Mouse (Mus musculus) erythroblast, embryonic 14.5 days (primary cell): ENCODE results near the gene Nelfe.

Experiments used
- GATA1 ChIP-seq: IDR thresholded peaks from 2 replicates; pipeline ENCODE4 v1.6.1; 2012; ENCODE audit warnings: low read length, inconsistent platforms, mixed read lengths
- TAL1 ChIP-seq: IDR thresholded peaks from 3 replicates; pipeline ENCODE4 v1.6.1; 2012; ENCODE audit warnings: low read length, inconsistent platforms, mixed read lengths

DNA sequence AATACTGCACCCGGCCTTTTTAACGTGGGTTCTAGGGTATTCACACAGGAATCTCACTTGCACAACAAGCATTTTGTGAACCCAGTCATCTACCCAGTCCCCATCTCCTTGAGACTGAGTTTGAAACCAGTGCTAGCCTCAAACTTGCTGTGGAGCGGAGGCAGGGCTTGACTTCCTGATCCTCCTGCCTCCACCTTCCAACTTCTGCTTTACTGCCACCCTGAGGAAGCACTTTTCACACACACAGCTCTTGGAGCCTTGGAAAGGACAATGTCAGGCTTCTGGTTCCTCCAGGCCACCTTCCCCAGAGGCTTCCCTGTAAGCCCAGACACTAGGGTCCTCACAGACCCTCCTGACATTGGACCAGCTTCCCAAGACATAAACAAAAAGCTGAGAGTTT, 33.1 kb downstream of the Nelfe start:
- no peak for TF ChIP-seq TAL1
- TF ChIP-seq GATA1, result no peak
